ENCODE assay signal across 9 mouse cellular contexts in genomic region chr7:46378983-46379382, GRCm38 (mm10). TPM values are rescaled to one million over a fixed set of nuclear protein-coding genes. Genes with fewer than 3 reads are reported as not detected.
DNase-seq lines count a peak whose midpoint lies in the region; ATAC-seq and TF ChIP-seq lines count a peak whose summit lies in the region.
"Had no signal": no experiment of that assay in that cellular context is flagged by ENCODE, and none has a peak within 500 bp of the region (broad histone marks: within the 10 kb centered on the region; RNA-seq: fewer than 3 reads in every experiment).

No protein-coding gene starts in this region.

- no peaks in the 10 kb centered on the region for H3K9me3 ChIP-seq in forebrain, embryonic 11.5 days (ENCODE audit: control insufficient read depth, low read length)
- no peaks in the 10 kb centered on the region for H3K9me3 ChIP-seq in forebrain, embryonic 15.5 days
- H3K9me3 ChIP-seq in embryonic facial prominence, embryonic 15.5 days (replicated peaks), result no peaks in the 10 kb centered on the region
- H3K9me3 ChIP-seq: hindbrain, embryonic 15.5 days had no signal

- no peak for TF ChIP-seq POLR2A in spleen, adult 2 months (IDR thresholded peaks at IDR 0.05; ENCODE audit: low read depth, low read length)

- peaks cover 47% of the 10 kb centered on the region for H3K27me3 ChIP-seq in forebrain, embryonic 11.5 days (ENCODE audit: control insufficient read depth, insufficient read depth, low read length)
- H3K27me3 ChIP-seq in forebrain, embryonic 15.5 days, result peaks cover 44% of the 10 kb centered on the region
- H3K27me3 ChIP-seq in embryonic facial prominence, embryonic 15.5 days, result peaks cover 59% of the 10 kb centered on the region
- H3K27me3 ChIP-seq in spleen, adult 2 months (ENCODE audit: control insufficient read depth, insufficient read depth, low read length), result peaks cover 20% of the 10 kb centered on the region

- H3K36me3 ChIP-seq in forebrain, embryonic 11.5 days (ENCODE audit: control insufficient read depth, insufficient read depth, low read length), result no peaks in the 10 kb centered on the region
- H3K36me3 ChIP-seq in forebrain, embryonic 15.5 days, result no peaks in the 10 kb centered on the region
- H3K36me3 ChIP-seq in embryonic facial prominence, embryonic 15.5 days, result no peaks in the 10 kb centered on the region
- H3K36me3 ChIP-seq in spleen, adult 2 months (ENCODE audit: control insufficient read depth, insufficient read depth, low read length), result no peaks in the 10 kb centered on the region
- H3K36me3 ChIP-seq: hindbrain, embryonic 15.5 days had no signal

- DNase-seq in forebrain, embryonic 11.5 days (ENCODE audit: low spot score), result peak; percentile 80
- DNase-seq in 416B (ENCODE audit: low read depth), result peak; percentile 69
- peak; percentile 27 for DNase-seq in adrenal gland, adult 8-10 months
- peak; percentile 76 for DNase-seq in kidney, postnatal 10 days
- DNase-seq in lung, postnatal 10 days, result peak; percentile 61
- DNase-seq in spleen, adult 2 months (ENCODE audit: low read depth in 1 of 2, low spot score in 2 of 2), result peak in 1 of 2 experiments; percentile 58

- no peak overlapping the region for H3K9ac ChIP-seq in forebrain, embryonic 11.5 days (ENCODE audit: low read length)
- H3K9ac ChIP-seq in forebrain, embryonic 15.5 days (replicated peaks), result no peak overlapping the region
- H3K9ac ChIP-seq in embryonic facial prominence, embryonic 15.5 days, result no peak overlapping the region
- H3K9ac ChIP-seq: hindbrain, embryonic 15.5 days had no signal

- peaks cover 12% of the 10 kb centered on the region; the same call in 1 of the 2 replicates for H3K4me1 ChIP-seq in forebrain, embryonic 11.5 days (replicated peaks; ENCODE audit: control insufficient read depth, insufficient read depth, low read length)
- H3K4me1 ChIP-seq in forebrain, embryonic 15.5 days, result peaks cover 28% of the 10 kb centered on the region
- H3K4me1 ChIP-seq in embryonic facial prominence, embryonic 15.5 days, result peaks cover 22% of the 10 kb centered on the region
- H3K4me1 ChIP-seq in spleen, adult 2 months (ENCODE audit: control insufficient read depth, insufficient read depth, insufficient read length), result peaks cover 11% of the 10 kb centered on the region

- no peak for ATAC-seq in forebrain, embryonic 11.5 days (replicated peaks; ENCODE audit: low FRiP score)
- no peak; the same call in 1 of the 2 replicates for ATAC-seq in forebrain, embryonic 15.5 days (replicated peaks)
- no peak for ATAC-seq in embryonic facial prominence, embryonic 15.5 days (ENCODE audit: insufficient number of reproducible peaks, low FRiP score, low TSS enrichment, low read depth)

- H3K4me3 ChIP-seq in forebrain, embryonic 11.5 days (ENCODE audit: low read depth, low read length), result no peak overlapping the region
- no peak overlapping the region for H3K4me3 ChIP-seq in forebrain, embryonic 15.5 days
- H3K4me3 ChIP-seq in embryonic facial prominence, embryonic 15.5 days (replicated peaks), result peak overlapping the region; percentile 33
- no peak overlapping the region for H3K4me3 ChIP-seq in spleen, adult 2 months (ENCODE audit: extremely low read depth, insufficient read depth, insufficient read length)
- H3K4me3 ChIP-seq: hindbrain, embryonic 15.5 days had no signal

- 10% methylated on average over 16 of the region's 16 CpGs for WGBS in forebrain, embryonic 11.5 days
- WGBS in forebrain, embryonic 15.5 days, result 5% methylated on average over 16 of the region's 16 CpGs
- WGBS in embryonic facial prominence, embryonic 15.5 days, result 7% methylated on average over 16 of the region's 16 CpGs
- 8% methylated on average over 16 of the region's 16 CpGs for WGBS in spleen, adult 2 months

- no peak overlapping the region for H3K27ac ChIP-seq in forebrain, embryonic 11.5 days (ENCODE audit: low read depth, low read length)
- no peak overlapping the region for H3K27ac ChIP-seq in forebrain, embryonic 15.5 days (replicated peaks)
- no peak overlapping the region for H3K27ac ChIP-seq in embryonic facial prominence, embryonic 15.5 days (replicated peaks)
- no peak overlapping the region for H3K27ac ChIP-seq in spleen, adult 2 months (ENCODE audit: insufficient read depth, low read length)
- H3K27ac ChIP-seq: hindbrain, embryonic 15.5 days had no signal

- TF ChIP-seq CTCF in spleen, adult 2 months (IDR thresholded peaks at IDR 0.05; ENCODE audit: extremely low read depth, insufficient read depth, insufficient read length, insufficient replicate concordance), result peak; percentile 60; the same call in 1 of the 2 replicates

- no peak overlapping the region for H3K4me2 ChIP-seq in forebrain, embryonic 11.5 days (ENCODE audit: low read depth, low read length, severe bottlenecking)
- H3K4me2 ChIP-seq in forebrain, embryonic 15.5 days (replicated peaks), result no peak overlapping the region
- no peak overlapping the region for H3K4me2 ChIP-seq in embryonic facial prominence, embryonic 15.5 days (replicated peaks)

RNA-seq across cellular contexts. Expression of gene Myod1, which starts 2.7 kb away (rescaled TPM):
- not detected in 2 replicates for polyA plus RNA-seq in forebrain, embryonic 11.5 days (2014; fragmentation: Nextera tagmentation; extraction: Ambion mirVana)
- 0.09 TPM in 1 of 2 replicates, not detected in the other for polyA plus RNA-seq in forebrain, embryonic 15.5 days (2015; fragmentation: Nextera tagmentation; extraction: Ambion mirVana)
- not detected for total RNA-seq in adrenal gland, adult 8-10 months (2022)
- 56.1 and 70.3 TPM in 2 replicates for polyA plus RNA-seq in embryonic facial prominence, embryonic 15.5 days (2015; fragmentation: Nextera tagmentation; extraction: Ambion mirVana)
- 0.06 and 0.13 TPM in 2 replicates for polyA plus RNA-seq in spleen, adult 2 months (2012; rRNA removed)

RNA-seq across cellular contexts. Expression of gene Kcnc1, which starts 17.3 kb away (rescaled TPM):
- polyA plus RNA-seq in forebrain, embryonic 11.5 days (2014; fragmentation: Nextera tagmentation; extraction: Ambion mirVana), result 0.92 and 1.0 TPM in 2 replicates
- 9.2 and 10.0 TPM in 2 replicates for polyA plus RNA-seq in forebrain, embryonic 15.5 days (2015; fragmentation: Nextera tagmentation; extraction: Ambion mirVana)
- total RNA-seq in adrenal gland, adult 8-10 months (2022), result under 1 TPM; 0.70 to 0.87 (median 0.77) TPM
- polyA plus RNA-seq in embryonic facial prominence, embryonic 15.5 days (2015; fragmentation: Nextera tagmentation; extraction: Ambion mirVana), result 0.31 and 0.32 TPM in 2 replicates
- polyA plus RNA-seq in spleen, adult 2 months (2012; rRNA removed), result 1.2 and 1.4 TPM in 2 replicates

Comparison
In these comparisons a context has a peak if more than half of its experiments do, and no peak if none do; other contexts are left out.
1. RNA of gene Myod1, which starts 2.7 kb away (polyA plus RNA-seq): 56.1 to 70.3 TPM in embryonic facial prominence, embryonic 15.5 days; 0.09 TPM in forebrain, embryonic 15.5 days, 0.06 to 0.13 TPM in spleen, adult 2 months and not detected in forebrain, embryonic 11.5 days; every median in the first group is over 10 times any median in the second.